Mouse (Mus musculus) activated CD4-positive, CD25-positive, alpha-beta regulatory T cell, adult 4 months (primary cell): Measurements from ENCODE around the gene Cntfr. TPM values are rescaled to one million over a fixed set of nuclear protein-coding genes. Genes with fewer than 3 reads are reported as not detected.
"Not testable (repeated sequence)": the region's sequence is repeated elsewhere in the genome, so short reads cannot be mapped to it uniquely, and the experiment has no call there.

Experiments used
- ATAC-seq: one replicate; pipeline ENCODE4 v1.8.0; 2017
- polyA plus RNA-seq, 2 experiments: library from polyadenylated mRNA; unstranded; fragments of 100-300 nt; shearing (Covaris generic); gene quantifications; one replicate each; pipeline ENCODE4 v1.2.1; 2017

The Cntfr gene
- polyA plus RNA-seq, 2 experiments from 2014 or later: not detected

DNA sequence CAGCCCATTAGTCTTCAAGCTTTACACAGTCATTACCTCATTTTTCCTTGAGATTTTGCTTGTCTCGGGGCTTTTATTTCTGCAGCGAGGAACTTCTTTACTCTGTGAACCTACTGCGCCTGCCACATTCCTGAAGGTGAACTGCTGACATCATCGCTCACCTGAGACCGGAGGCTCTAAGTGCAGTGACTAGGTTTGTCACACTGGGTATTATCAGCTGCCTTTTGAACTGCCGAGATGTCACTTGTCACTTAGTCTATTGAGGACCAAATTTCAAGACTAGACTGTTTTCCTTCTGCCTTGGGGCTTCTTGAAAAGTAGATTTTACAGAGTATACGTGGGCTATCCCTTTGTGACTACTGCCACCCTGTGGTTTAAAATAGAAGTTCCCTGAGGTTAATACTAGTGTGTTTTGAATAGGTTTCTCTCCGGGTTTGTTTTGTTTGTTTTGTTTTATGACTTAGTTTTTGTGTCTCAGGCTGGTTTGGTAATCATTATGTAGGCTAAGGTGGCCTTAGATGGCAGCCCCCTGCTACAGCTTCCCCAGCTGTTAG, 11.4 kb upstream of the Cntfr start:
- peak; percentile 44 for ATAC-seq

DNA sequence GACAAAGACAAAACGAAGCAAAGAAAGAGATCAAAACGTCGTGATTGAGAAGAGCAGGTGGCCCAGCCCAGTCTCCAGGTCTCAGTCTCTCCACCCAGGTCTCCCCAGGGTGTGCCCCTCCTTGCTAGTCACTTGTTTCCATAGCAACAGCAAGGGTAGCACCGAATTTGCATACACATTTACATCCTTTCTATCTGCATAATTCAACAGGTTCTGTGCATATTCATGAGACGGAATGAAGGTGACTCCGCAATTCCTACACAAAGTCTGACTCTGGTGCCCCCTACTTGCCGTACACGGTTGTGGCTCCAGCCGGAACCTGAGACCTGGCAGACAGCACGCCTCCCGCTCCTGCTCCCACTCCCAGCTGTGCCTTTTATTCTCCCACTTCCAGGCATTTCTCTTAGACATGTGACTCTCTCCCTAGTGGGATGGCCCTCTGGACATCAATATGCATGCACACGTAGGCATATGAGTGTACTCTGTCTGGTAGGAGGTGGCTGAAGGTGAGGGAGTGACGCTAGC, 10.2 kb upstream of the Cntfr start:
- ATAC-seq: peak; percentile 79

DNA sequence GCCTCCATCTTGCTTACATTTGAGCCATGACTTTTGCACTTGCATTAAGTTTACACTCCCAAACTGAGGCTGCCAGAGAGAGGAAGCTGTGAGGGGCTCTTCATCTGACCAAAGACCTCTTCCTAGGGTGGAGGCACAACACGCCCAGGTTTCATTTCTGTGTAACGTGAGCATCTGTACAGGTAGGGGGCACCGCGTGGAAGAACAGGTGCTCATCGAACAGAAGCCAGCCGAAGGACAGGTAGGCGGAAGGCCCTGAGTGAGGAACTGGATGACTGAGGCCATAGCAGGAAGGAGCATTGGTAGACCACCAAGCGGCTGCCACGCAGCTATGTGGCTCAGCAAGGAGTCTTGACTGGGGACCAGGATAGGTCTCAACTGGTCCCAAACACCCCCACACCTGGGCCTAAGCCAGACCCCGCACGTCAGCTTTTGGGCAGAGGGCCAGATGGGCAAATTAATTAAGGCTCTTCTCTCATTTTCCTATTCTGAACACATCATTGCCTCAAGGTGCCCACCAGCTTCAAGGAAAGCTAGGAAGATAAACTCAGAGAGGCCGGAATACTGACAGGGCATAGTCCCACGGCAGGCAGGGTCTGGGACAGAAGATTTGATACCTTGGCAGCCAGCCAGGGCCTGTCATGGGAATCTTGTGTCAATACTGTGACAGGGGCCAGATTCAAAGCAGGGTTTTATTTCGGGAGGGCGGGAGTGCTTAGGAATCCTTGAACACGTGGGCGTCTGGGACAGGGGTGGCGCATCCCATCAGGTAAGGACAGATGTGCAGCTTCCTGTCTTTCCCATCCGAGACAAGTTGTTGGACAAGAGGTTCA, 9.2 kb upstream of the Cntfr start:
- no peak for ATAC-seq

DNA sequence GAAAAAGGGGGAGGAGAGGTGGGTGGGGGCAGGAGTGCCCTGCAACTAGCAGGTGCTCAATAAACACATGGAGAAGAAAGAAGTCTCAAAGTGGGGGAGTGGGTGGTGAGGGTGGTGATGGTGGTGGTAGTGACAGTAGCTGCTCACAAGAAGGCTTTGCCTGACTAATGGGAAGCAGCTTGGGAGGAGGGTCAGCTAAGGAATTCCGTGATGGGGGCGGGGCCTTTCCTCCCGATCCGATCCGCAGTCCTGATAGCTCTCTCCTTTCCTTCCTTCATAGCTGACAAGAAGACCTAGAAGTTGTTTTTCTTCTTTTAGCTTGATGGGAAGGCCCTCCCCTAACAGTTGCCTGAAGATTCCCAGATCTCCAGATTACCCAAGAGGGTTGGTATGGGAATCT, 7.8 kb upstream of the Cntfr start:
- ATAC-seq: no peak

DNA sequence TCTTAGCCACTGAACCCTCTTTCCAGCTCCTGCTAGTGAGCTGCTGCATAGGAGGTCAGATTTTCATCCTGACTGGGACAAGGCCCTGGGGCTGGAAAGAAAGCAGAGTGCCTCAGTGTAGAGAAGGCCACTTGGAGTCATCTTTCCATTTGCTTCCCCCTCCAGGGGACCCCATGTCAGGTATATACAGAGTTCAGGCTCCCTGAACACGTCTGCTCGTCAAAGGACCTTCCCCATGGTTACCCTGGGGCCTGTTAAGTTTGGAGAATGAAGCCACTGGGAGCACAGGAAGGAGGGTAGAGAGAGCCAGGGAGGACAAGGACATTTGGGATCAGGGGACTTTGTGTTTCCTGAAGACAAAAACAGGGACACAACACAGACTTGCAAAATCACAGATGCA, 5.3 kb upstream of the Cntfr start:
- not testable (repeated sequence) for ATAC-seq

DNA sequence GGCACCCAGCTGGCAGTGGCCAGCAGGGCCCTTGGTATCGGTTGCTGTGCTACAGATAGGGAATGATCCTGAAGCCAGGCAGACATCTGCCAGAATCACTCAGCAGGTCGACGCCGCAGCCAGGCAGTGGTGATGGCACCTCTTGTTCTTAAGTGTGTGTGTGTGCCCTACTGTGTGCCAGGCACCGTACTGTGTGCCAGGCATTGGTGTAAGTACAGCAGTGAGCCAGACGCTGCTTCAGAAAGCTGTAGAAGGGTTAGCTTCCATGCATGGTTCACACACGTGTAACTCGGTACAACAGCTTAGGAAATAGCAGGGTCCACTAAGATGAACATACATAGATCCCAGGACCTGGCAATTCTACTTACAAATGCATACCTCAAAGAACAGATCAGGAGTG, 3.3 kb upstream of the Cntfr start:
- not testable (repeated sequence) for ATAC-seq

DNA sequence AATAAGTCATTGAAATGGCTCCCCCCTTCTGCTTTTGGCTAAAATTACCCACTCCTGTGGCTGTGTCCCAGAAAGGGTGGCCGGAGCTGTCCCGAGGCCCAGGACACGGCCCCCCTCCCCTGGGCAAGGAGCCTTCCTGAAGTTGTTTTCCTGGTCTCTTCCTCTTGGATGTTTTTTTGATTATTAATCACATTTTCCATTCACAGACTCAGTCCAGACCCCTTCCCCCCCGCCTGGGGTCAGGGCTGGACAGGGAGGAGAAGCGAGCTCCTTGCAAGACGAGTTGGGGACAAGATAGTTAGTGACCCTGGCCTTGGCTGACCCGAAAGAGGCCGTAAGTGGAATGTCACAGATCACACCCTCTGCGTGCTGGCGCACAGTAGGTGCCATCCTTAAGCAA, 2.9 kb upstream of the Cntfr start, which contains the start of gene Il11ra1:
Gene Il11ra1 (plus strand): TSS at position 207 of the 400 bp plus-strand sequence.
- ATAC-seq: not testable (repeated sequence)

DNA sequence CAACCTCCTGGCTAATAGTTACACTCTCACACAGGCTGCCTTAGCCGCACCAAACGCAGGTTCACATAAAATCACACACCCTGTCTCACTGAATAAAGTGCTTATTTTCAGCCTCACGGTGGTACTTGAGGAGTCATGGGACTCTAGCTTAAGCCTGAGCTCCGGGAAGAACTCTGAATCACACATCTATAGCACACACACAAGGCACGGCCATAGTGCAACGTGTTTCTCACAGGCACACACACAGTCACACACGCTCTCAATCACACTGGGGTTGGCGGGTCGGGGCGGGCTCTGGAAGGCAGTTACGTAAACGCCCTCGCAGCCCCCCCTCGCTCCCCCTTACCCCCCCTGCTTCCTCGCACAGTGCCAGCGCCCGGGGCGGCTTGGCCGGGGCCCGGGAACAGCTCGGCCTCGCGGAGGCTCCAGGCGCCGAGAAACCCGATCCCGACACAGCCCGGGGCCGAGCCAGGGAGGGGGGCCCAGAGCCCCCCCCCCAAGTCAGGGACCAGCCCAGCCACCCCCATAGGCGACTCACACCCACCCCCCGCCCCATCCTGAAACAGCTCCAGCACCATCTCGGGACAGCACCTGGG, 1.6 kb upstream of the Cntfr start:
- ATAC-seq: not testable (repeated sequence)

DNA sequence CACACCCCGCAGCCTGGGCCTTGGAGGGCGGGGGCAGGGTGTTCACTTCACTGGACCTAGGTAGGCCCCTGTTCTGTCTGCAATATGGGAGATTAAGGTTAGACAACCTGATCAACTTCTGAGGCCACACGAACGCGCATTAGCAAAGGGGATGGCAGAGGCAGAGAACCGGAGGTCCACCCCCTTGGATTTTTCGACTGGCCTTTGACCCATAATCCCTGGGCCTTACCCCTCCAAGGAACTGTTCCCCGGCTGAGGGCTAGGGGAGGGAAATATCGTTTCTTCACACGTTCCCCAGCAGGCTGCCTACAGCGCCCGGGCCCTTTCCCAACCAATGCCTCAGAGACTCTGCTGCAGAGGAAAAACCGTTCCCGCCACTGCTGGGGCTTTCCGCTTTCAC, 437 bp downstream of the Cntfr start:
- not testable (repeated sequence) for ATAC-seq

DNA sequence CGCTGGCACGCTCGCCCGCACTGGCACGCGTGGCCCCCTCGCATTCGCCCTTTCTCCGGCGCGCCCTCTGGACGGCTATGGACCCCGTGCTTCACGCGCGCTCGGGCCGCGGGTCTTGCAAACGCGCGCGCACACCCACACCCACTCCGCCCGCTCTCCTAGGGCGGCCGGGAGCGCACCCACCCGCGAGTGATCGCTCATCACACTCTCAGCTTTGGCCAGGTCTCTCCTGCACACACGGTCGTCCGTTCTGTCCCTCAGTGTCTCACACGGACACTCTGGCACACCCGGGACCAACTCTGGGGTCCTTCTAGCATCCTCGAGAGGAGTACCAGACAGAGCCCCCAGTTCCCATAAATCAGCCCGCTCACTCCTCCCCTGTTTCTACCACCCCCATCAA, 1.1 kb downstream of the Cntfr start:
- not testable (repeated sequence) for ATAC-seq

DNA sequence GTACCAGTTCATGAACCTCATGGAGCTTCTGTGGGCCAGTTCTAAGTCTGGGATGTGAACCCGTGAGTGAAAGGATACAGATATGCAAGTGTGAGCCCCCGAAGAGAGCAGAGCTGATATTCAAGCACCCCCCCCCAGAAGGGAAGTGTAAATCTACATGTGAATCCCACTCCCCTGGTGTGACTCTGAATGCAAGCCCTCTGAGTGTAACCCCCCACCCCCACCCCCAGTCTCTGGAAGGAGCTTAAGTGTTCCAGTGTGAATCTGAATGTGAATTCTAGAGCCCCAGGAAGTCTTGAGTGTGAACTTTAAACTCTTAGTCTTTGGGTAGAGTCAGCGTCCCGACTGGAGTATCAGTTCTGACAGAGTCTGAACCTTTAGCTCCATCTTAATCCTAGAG, 3.4 kb downstream of the Cntfr start:
- ATAC-seq: not testable (repeated sequence)

DNA sequence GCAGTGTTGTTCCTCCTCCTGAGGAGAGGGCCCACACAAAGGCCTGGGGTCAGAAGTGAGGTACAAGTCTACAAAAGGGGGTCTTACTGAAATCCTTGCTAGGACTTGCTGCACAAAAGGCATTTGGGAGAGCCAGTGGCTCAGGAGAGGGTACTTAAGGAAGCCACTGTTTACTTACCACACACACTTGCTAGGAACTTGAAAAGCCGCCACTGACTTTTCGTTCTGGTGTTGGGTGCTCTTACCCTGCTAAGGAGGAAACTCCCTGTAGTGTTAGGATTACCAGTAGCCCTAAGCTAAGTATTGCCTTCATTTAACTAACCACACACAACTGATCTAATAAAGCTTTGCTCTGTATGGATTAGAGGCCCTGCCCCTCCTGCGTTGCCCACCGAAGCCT, 6.9 kb downstream of the Cntfr start:
- not testable (repeated sequence) for ATAC-seq

DNA sequence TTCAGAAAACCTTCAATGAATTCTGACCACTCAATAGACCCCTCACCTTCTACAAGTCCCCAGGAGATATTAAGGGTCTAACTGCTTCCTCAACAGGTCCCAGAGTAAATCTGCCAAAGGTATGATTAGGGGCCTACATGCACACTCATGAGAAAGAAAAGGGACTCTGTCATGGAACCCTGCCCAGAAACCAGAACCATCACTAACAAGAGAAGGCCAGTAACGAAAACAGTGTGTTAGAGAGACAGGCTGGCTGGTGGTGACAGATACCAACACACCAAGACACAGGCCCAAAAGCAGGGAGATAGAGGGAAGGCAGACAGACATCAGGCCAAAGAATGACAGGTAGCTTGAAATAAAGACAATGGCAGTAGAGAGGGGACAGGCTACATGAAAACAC, 8.3 kb downstream of the Cntfr start:
- not testable (repeated sequence) for ATAC-seq

DNA sequence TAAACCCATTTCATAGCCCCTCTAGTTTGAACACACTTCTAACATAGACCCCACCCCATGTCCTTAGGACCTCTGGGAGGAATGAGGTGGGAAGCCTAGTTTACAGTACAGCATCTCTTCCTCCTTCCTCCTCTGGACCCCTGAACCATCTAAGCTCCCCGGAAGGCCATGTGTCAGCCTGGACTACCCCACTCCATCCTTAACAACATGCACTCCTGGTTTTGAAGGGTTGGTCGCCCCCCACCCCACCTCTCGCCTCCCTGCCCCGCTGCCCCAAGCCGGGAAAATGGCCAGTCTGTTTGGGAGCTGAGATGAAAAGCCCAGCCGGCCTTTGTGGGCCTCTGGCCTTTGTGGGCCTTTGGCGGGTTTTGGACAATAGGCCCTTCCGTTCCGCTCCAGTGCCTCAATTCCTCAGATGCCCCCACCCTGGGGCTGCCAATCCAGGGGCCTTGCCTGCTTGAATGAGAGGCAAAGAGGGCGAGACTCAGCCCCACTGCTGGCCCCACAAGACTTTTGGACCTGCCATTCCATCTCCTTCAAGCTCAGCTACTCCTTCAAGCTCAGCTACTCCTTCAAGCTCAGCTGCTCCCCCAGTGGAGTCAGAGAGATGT, 10.9 kb downstream of the Cntfr start:
- not testable (repeated sequence) for ATAC-seq

DNA sequence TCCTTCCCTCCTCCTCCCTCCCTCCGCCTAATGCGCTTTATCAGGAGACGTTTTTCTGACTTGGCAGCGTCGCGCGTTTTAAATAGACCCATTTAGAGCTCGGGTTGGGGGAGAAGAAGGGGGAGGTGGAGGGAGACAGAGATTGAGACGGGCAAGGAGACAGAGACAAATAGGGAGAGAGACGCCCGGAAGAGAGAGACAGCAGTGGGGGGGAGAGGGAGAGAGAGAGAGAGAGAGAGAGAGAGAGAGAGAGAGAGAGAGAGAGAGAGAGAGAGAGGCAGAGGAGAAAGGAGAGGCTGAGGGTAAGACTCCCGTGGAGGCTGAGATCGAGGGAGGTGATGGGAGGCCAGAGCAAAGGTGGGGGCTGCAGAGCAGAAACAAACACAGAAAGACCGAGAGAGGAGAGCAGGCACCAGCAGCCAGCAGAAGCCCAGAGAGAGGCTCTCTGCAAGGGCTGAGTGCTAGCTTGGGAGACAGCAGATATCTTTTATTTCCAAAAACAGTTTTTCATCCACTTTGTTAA, 11.9 kb downstream of the Cntfr start:
- not testable (repeated sequence) for ATAC-seq

DNA sequence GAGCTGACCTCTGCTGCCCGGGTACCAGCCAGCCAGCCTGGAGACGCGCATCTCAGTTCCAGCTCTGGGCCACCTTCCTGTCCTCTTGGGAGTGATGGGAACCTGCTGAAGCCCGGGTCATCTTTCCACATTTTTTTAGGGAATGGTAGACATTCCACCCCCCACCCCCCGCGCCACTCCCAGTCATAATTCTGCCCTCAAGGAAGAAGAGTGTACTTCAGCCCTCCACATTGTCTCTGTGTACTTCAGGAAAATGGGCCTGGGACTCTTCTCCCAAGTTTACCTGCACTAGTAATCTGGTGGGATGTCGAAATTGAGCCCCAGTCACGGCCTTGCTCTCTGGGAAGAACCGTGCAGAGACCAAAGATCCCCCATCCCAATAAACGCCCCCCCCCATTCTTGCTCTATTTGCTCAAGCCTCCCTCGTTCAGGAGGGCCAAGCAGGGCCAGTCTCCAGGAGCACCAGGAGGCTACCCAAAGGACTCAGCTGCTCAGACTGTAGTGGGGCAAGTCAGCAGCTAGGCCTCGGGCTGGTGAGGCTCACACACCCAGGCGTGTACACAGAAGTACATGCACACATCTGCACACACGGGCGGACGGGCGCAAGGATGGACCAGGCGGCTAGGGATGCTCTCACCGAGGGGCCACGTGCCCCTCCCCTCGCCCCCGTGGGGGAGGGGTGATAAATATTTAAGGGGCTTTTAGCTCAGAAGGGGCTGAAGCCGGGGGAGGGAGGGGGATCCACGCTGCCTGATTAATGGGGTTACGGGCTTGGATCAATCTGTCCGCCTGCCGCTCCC, 12.6 kb downstream of the Cntfr start:
- not testable (repeated sequence) for ATAC-seq

DNA sequence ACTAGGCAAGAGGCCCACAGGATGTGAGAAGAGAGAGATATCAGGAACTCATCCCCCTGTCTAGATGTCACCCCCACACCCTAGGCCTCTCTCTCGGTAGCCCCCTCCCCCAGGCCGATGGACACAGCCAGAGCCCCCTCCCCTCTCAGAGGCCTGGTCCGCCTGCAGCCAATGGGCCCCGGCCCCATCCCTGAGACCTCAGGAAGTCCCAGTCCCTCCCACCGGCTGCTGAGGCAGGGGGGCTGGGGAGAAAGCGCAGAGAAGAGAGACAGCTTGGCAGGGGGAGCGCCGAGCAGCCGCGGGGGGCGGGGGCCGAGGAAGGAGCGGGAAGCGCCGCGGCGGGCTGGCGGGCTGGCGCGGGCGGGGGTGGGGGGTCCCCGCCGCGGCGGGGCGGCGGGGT, 13.6 kb downstream of the Cntfr start:
- not testable (repeated sequence) for ATAC-seq

DNA sequence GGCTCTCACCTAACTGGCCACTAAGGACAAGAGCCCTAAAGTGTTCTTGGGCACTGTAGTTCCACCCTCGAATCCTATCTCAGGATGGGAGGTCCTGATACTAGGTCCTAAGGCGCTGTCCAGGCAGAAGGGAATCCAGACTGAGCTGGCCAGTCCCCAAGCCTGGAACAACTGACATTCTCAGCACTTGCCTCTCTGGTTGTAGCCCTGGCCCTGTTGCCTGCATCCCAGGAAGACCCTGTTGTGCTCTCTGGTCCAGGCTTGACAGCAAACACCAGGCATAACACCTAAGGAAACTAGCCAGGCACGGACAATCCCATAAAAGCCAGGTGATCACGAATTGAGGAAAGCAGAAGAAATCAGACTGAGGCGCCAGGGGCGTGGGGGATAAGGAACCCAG, 14.1 kb downstream of the Cntfr start:
- ATAC-seq: no peak

DNA sequence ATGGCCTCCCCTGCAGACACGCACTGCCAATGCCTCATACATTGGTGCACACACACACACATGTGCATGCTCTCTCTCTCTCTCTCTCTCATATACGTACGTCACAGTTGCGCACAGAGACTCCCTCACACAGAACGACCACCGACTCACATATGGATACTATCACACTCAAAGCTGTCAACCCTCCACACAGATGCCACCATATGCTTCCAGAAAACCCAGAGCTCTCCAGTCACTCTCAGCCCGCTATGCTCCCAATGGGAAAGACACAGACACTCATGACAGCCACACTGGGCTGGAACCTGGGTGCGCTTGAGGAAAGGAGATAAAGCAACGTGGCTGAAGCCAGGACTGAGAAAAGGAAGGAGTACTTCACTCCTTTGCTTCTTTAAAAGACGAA, 14.9 kb downstream of the Cntfr start:
- ATAC-seq: no peak

DNA sequence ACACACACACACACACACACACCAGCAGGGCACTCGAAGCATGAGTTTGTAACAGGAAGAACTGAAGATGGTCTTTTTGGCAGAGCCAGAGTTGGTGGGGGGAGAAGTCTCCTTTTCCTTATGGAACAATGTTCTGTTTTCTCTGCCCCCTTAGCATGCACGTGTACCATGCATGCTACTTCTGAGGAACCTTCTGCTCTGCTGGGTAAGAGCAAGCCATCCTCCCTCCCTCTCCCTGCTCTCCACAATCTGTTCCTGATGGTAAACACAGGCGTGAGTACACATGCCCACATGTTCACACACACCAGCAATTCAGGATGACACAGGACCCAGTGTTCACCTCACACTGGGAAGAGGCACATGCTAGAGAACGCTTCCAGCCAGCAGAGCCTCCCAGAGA, 15.7 kb downstream of the Cntfr start:
- no peak for ATAC-seq

DNA sequence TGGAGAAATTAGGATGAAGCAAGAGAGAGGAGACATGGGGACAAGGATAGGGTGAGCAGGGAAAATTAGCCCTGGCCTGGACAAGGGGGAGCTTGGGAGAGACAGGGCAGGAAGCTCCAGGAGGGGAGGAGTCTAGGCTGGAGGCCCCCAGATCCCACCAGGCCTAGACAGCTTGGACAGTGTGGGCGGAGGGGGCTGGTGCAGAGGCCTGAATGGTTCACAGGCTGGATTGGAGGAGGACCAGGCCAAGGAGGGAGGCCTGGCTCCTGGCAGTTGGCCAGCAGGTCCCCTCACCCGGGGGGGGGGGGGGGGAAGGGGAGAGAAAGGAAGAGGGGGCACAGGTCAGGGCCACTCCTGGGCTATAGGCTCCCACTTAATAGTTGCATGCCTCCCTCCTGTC, 17.6 kb downstream of the Cntfr start:
- ATAC-seq: no peak

DNA sequence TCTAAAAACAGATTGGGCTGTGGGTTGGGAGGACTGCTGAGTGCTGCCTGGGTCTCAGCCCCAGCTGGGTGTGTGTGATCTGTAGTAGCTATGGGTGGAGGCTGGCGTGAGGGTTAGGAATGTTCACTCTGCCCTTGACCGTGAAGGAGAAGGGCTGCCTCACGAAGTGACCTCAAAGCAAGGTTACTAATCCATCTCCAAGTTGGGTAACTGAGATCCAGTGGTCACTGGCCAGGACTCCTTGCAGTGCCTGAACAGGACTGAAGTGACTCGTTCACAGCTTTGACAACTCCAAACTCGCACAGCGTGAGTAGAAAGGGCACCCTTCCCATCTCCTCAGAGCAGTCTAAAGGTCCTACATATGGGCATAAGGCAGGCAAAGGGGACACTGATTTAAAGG, 18.0 kb downstream of the Cntfr start:
- ATAC-seq: no peak
